Mouse (Mus musculus) kidney, adult 2 months (tissue): ENCODE measurements around the gene Tiprl.

ENCODE experiments used
- CTCF ChIP-seq: fragments of 200-500 bp; conservative IDR thresholded peaks from 2 replicates; pipeline ENCODE4 v1.5.1; 2011; ENCODE audit warnings: low read depth, mild to moderate bottlenecking, control low read depth, low read length, moderate library complexity, mixed read lengths; ENCODE audit not compliant: insufficient read depth, insufficient read length
- POLR2A ChIP-seq: fragments of 200-500 bp; IDR thresholded peaks from one replicate; pipeline ENCODE4 v1.6.1; 2011; ENCODE audit warnings: low read depth, low read length, control low read depth

- TF ChIP-seq CTCF (no peak), POLR2A (no peak)
Measured at GRCm38 (mm10) chr1:165171277-165171676, 65.5 kb downstream of the Tiprl start.
